Mouse (Mus musculus): Measurements from ENCODE around the gene Wdr89.

GRCm38 (mm10) chr12:75596154-75597002, 73.0 kb downstream of the Wdr89 start, which contains the start of gene Ppp2r5e:
- TF ChIP-seq GATA1 (IDR thresholded peaks at IDR 0.05; ENCODE audit: borderline replicate concordance, low read length) (no peak), CTCF (IDR thresholded peaks at IDR 0.05; ENCODE audit: low read depth, low read length) (no peak)
